Mouse (Mus musculus): ENCODE measurements around the gene Wfdc18. TPM values are rescaled to one million over a fixed set of nuclear protein-coding genes. Genes with fewer than 3 reads are reported as not detected.

The Wfdc18 gene
- not detected for total RNA-seq (2023)

GRCm38 (mm10) chr11:83708715-83709114, at the start of gene Wfdc18:
Wfdc18 (plus strand) TSS chr11:83709015.

GRCm38 (mm10) chr11:83662204-83662603, 46.6 kb upstream of the Wfdc18 start, which contains the start of gene Ccl4:
Ccl4 (plus strand) TSS chr11:83662584.

DNA sequence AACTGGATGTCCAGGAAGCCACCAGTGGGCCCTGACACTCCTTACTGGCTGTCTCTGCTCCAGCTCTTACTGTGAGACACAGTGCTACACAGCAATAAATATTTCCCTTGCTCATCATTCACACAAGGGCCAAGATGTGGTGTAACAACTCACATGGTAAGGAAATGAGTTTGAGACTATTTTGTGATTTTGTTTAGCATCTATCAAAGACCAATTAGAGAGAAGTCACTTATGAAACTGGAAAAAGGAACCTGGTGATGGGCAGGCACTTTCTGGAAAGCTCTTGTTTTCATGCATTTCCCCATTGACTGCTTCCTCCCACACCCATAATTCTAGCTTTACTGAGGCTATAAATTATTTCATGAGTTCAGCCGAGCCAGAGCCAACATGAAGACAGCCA, 5.1 kb upstream of the Wfdc18 start, which contains the start of gene Wfdc17:
Wfdc17 (plus strand) TSS at position 287 of the 400 bp plus-strand sequence.

DNA sequence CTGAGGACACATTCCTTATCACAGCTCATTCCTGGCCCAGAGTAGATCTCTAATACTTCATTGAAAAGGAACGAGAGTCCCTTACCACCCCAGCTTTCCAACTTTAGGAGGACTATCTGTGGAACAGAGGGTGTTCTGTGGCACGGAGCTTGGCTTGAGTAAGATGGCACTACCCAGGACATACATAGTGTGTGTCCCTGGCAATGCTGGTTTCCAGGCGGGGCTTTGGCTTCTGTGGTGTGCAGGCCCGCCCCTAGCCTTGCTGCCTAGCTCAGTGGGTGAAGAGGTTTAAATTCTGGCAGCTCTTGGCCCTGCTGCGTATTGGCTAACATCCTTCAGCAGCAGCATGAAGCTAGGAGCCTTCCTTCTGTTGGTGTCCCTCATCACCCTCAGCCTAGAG, 37.9 kb downstream of the Wfdc18 start, which contains the start of gene Wfdc21:
Wfdc21 (plus strand) TSS at position 260 of the 400 bp plus-strand sequence.

GRCm38 (mm10) chr11:83753581-83754181, 44.9 kb downstream of the Wfdc18 start, which contains the start of gene Heatr6:
Heatr6 (plus strand) TSS chr11:83753696.

Other genes with a start within 250 kb of the Wfdc18 start
- not detected for gene Mmp28, start 245.9 kb upstream of the Wfdc18 start, total RNA-seq (2023)
- 141 TPM for gene Taf15, start 235.9 kb upstream of the Wfdc18 start, total RNA-seq (2023)
- not detected for gene Heatr9, start 186.8 kb upstream of the Wfdc18 start, total RNA-seq (2023)
- gene Ccl5, start 178.5 kb upstream of the Wfdc18 start, total RNA-seq (2023), result 52.5 TPM
- gene Ccl9, start 130.4 kb upstream of the Wfdc18 start, total RNA-seq (2023), result 0.44 TPM
- gene Ccl6, start 115.9 kb upstream of the Wfdc18 start, total RNA-seq (2023), result 5.0 TPM
- not detected for gene Rpl9-ps1, start 63.4 kb upstream of the Wfdc18 start, total RNA-seq (2023)
- 12.7 TPM for gene Ccl3, start 59.7 kb upstream of the Wfdc18 start, total RNA-seq (2023)
- gene Ccl4, start 46.4 kb upstream of the Wfdc18 start, total RNA-seq (2023), result 11.0 TPM
- not detected for gene Wfdc17, start 5.0 kb upstream of the Wfdc18 start, total RNA-seq (2023)
- not detected for gene Wfdc21, start 37.9 kb downstream of the Wfdc18 start, total RNA-seq (2023)
- 39.2 TPM for gene Heatr6, start 44.7 kb downstream of the Wfdc18 start, total RNA-seq (2023)
- not detected for gene Hnf1b, start 141.0 kb downstream of the Wfdc18 start, total RNA-seq (2023)
- 39.1 TPM for gene Ddx52, start 233.0 kb downstream of the Wfdc18 start, total RNA-seq (2023)